Mouse (Mus musculus) monocyte, adult 59 days (primary cell): ENCODE results near the gene Olfr139. TPM values are rescaled to one million over a fixed set of nuclear protein-coding genes. Genes with fewer than 3 reads are reported as not detected.

Source experiments
- total RNA-seq, 2 experiments: library from RNA; stranded (reverse); gene quantifications; one replicate each; pipeline ENCODE4 v1.2.4; 2023

Gene Olfr139
- total RNA-seq = not detected

DNA sequence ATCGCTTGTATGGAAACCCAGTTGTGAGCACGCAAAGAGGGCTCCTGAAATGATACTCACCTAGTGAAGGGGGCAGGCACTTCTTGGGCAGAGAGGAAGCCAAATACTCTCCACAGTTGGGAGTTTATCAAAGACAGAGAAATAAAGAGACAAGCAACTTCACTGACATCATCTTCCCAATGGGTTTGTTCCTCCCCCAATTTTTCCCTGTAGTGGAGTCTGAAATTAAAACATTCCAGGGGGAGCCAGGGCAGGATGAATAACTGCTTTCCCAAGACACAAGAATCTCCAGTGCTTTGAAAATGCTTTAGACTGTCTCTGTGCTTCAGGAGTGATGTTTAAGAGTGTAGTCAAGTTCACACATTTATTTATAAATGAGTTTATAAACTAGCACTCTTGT lies at the start of gene Olfr139, which contains the start of gene Olfr399:
Olfr139 (minus strand) TSS at position 101 of the 400 bp plus-strand sequence.
Olfr399 (minus strand) TSS at position 165 of the 400 bp plus-strand sequence.

DNA sequence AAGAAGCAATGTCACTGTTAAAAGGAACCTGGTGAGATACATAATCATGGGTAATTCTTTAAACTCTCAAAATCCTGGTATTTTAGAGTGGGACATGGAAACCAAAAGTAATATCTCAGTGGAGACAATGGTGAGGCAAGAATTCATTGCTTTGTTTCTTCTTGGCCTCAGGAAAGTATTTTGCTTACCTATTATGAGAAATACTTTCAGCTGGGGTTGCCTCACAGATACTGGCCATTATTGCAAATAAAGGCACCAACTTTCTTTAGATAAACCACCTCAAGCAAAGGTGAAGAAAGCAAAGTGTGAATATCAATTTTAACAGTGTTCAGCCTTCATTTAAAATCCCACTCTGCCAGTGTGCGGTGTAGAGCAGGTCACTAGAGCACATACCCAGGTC lies 13.3 kb upstream of the Olfr139 start, which contains the start of gene Zfp616:
Zfp616 (plus strand) TSS at position 301 of the 400 bp plus-strand sequence.

Other genes with a start within 250 kb of the Olfr139 start
- not detected for gene Olfr392, start 239.5 kb downstream of the Olfr139 start, total RNA-seq
- not detected for gene Olfr393, start 205.1 kb downstream of the Olfr139 start, total RNA-seq
- gene Olfr394, start 165.8 kb downstream of the Olfr139 start, total RNA-seq = not detected
- gene Olfr395, start 147.3 kb downstream of the Olfr139 start, total RNA-seq = not detected
- gene Olfr23, start 119.9 kb downstream of the Olfr139 start, total RNA-seq = not detected
- not detected for gene Olfr397, start 95.7 kb downstream of the Olfr139 start, total RNA-seq
- gene Olfr398, start 66.1 kb downstream of the Olfr139 start, total RNA-seq = not detected
- not detected for gene Olfr399, start 64 bp upstream of the Olfr139 start, total RNA-seq
- gene Zfp616, start 13.4 kb upstream of the Olfr139 start, total RNA-seq = not detected
- not detected for gene Olfr401, start 57.2 kb upstream of the Olfr139 start, total RNA-seq
- not detected for gene Olfr402, start 97.0 kb upstream of the Olfr139 start, total RNA-seq
- not detected for gene Olfr403, start 129.7 kb upstream of the Olfr139 start, total RNA-seq
- not detected for gene Olfr43, start 154.8 kb upstream of the Olfr139 start, total RNA-seq
- not detected for gene Olfr406, start 203.3 kb upstream of the Olfr139 start, total RNA-seq
- gene Olfr59, start 227.2 kb upstream of the Olfr139 start, total RNA-seq = not detected